Mouse (Mus musculus): ENCODE data around the gene Ccdc63. TPM values are rescaled to one million over a fixed set of nuclear protein-coding genes. Genes with fewer than 3 reads are reported as not detected.

Gene Ccdc63
- total RNA-seq, 2 experiments from 2014 or later, result not detected

- DNase-seq, result no peak
These were observed 15.3 kb downstream of the Ccdc63 start for GRCm38 (mm10) chr5:122125211-122125760.

- DNase-seq, result no peak
These were observed 24.4 kb downstream of the Ccdc63 start for GRCm38 (mm10) chr5:122116243-122116642.

- no peak for DNase-seq
These were observed 25.3 kb downstream of the Ccdc63 start for GRCm38 (mm10) chr5:122115266-122115763.

GRCm38 (mm10) chr5:122114176-122114575 lies 26.4 kb downstream of the Ccdc63 start:
- DNase-seq, result peak in 1 of 2 experiments; percentile 78

GRCm38 (mm10) chr5:122113450-122113849 lies 27.2 kb downstream of the Ccdc63 start:
- no peak for DNase-seq

- DNase-seq, result no peak
These were observed 28.7 kb downstream of the Ccdc63 start for GRCm38 (mm10) chr5:122111933-122112248.

GRCm38 (mm10) chr5:122111091-122111932 lies 29.3 kb downstream of the Ccdc63 start:
- peak in 1 of 2 experiments; percentile 32 for DNase-seq

- DNase-seq, result no peak
These were observed 30.0 kb downstream of the Ccdc63 start for GRCm38 (mm10) chr5:122110625-122111024.

- DNase-seq, result peak; percentile 54 to 67
These were observed 31.1 kb downstream of the Ccdc63 start for GRCm38 (mm10) chr5:122109325-122110060.

GRCm38 (mm10) chr5:122108104-122108503 lies 32.5 kb downstream of the Ccdc63 start:
- DNase-seq, result peak; percentile 58 to 63

GRCm38 (mm10) chr5:122106212-122106611 lies 34.4 kb downstream of the Ccdc63 start:
- peak in 1 of 2 experiments; percentile 26 for DNase-seq

GRCm38 (mm10) chr5:122104981-122105380 lies 35.6 kb downstream of the Ccdc63 start:
- DNase-seq, result peak in 1 of 2 experiments; percentile 40

- peak in 1 of 2 experiments; percentile 61 for DNase-seq
These were observed 36.4 kb downstream of the Ccdc63 start for GRCm38 (mm10) chr5:122104201-122104600.

- DNase-seq, result peak in 1 of 2 experiments; percentile 28
These were observed 37.5 kb downstream of the Ccdc63 start for GRCm38 (mm10) chr5:122103075-122103474.

- DNase-seq, result peak in 1 of 2 experiments; percentile 52
These were observed 38.1 kb downstream of the Ccdc63 start for GRCm38 (mm10) chr5:122102476-122103050.

GRCm38 (mm10) chr5:122094439-122094838 lies 46.2 kb downstream of the Ccdc63 start:
- peak; percentile 77 to 87 for DNase-seq

- peak in 1 of 2 experiments; percentile 38 for DNase-seq
These were observed 46.9 kb downstream of the Ccdc63 start for GRCm38 (mm10) chr5:122093734-122094133.

- peak; percentile 79 to 88 for DNase-seq
These were observed 47.8 kb downstream of the Ccdc63 start for GRCm38 (mm10) chr5:122092794-122093193.

- DNase-seq, result peak; percentile 14 to 48
These were observed 49.6 kb downstream of the Ccdc63 start for GRCm38 (mm10) chr5:122091070-122091469.

- no peak for DNase-seq
These were observed 51.0 kb downstream of the Ccdc63 start for GRCm38 (mm10) chr5:122089664-122090063.

- DNase-seq, result peak; percentile 82 to 93
These were observed 51.7 kb downstream of the Ccdc63 start for GRCm38 (mm10) chr5:122088917-122089316.

- peak; percentile 7 to 23 for DNase-seq
These were observed 54.5 kb downstream of the Ccdc63 start for GRCm38 (mm10) chr5:122086121-122086520.
